Mouse (Mus musculus): Measurements from ENCODE around the gene Rplp1. TPM values are rescaled to one million over a fixed set of nuclear protein-coding genes. Genes with fewer than 3 reads are reported as not detected.

Rplp1 gene
- polyA plus RNA-seq, 1 experiment from 2014 or later, result 935 TPM

DNA sequence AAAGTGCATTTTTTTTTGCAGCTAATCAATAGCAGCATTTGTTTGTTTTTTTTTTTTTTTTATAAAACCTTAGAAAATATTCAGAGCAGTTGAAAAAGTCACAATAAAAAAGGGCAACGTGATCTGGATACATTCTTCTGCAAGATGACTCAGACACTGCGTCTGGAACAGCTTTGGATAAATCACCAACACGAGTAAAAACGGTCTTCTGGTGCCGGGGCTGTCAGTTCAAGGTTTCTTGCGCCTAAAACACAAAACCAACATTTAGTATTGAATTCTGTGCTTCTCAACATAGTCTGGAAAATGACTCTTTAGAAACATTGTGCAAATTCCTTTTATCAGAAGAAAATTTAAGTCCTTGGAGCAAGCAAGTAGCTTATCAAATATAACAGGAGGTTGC, 3.1 kb upstream of the Rplp1 start:
- WGBS, result 95% methylated on average over 6 of the region's 6 CpGs
- Histone ChIP-seq H3K27me3 (ENCODE audit: control insufficient read depth, insufficient read depth, low read length) (no peaks in the 10 kb centered on the region), H3K4me3 (replicated peaks; ENCODE audit: low read depth, low read length) (no peak overlapping the region), H3K4me2 (ENCODE audit: low read length) (no peak overlapping the region), H3K9ac (replicated peaks; ENCODE audit: low read length) (no peak overlapping the region), H3K27ac (replicated peaks; ENCODE audit: low read depth, low read length) (no peak overlapping the region), H3K36me3 (ENCODE audit: control insufficient read depth, insufficient read depth, low read length) (peaks cover 7% of the 10 kb centered on the region), H3K9me3 (ENCODE audit: control insufficient read depth, low read length) (no peaks in the 10 kb centered on the region), H3K4me1 (ENCODE audit: control insufficient read depth, insufficient read depth, low read length) (peaks cover 12% of the 10 kb centered on the region)
- no peak for ATAC-seq (ENCODE audit: low FRiP score, low TSS enrichment)
- no peak for DNase-seq

DNA sequence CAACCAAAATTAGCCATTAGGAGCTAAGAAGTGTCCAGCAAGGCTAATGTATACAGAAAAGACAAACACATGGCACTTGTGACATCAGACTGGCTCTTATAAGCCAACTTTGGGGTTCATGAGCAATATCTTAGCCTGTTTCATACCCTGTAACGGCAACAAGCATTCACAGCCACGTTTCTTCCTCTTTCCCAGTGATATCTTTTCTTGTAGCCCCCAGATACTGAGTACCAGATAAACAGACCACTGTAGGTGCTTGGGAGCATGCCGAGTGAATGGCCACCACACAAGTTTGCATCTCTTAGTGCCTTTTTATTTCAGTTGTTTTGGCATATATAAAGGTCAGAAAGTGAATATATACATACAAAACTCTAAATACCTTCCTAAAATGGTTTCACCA, 2.6 kb upstream of the Rplp1 start:
- Histone ChIP-seq H3K27ac (replicated peaks; ENCODE audit: low read depth, low read length) (no peak overlapping the region), H3K27me3 (ENCODE audit: control insufficient read depth, insufficient read depth, low read length) (no peaks in the 10 kb centered on the region), H3K9me3 (ENCODE audit: control insufficient read depth, low read length) (no peaks in the 10 kb centered on the region), H3K36me3 (ENCODE audit: control insufficient read depth, insufficient read depth, low read length) (peaks cover 11% of the 10 kb centered on the region), H3K4me2 (ENCODE audit: low read length) (no peak overlapping the region), H3K4me1 (ENCODE audit: control insufficient read depth, insufficient read depth, low read length) (peaks cover 12% of the 10 kb centered on the region), H3K4me3 (replicated peaks; ENCODE audit: low read depth, low read length) (no peak overlapping the region), H3K9ac (replicated peaks; ENCODE audit: low read length) (no peak overlapping the region)
- WGBS, result 92% methylated on average over 3 of the region's 3 CpGs
- no peak for ATAC-seq (ENCODE audit: low FRiP score, low TSS enrichment)
- no peak for DNase-seq

DNA sequence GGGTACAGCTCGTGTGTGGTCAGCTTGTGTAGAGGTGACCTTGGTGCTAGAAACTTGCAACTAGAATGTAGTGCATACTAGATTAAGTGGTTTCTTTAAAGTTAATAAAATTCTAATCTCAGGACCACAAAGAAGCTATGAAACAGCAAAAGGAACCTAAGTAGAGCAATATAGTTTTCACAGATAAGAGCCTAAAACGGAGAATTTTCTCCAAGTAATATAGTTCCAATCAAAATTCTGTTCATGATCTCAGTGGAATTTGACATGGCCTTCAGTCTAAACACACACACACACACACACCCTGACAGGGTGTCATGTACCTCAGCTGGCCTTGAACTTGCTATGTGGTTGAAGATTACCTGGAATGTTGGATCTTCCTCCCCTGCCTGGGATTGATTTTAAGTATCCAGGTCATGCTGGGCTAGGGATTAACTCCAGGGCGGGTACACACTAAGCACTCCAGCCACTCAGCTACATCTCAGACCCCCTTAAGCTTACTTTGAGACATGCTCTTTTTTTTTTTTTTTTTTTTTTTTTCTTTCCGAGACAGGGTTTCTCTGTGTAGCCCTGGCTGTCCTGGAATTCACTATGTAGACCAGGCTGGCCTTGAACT, 1.2 kb upstream of the Rplp1 start:
- peaks cover 23% of the 10 kb centered on the region for H3K36me3 ChIP-seq (ENCODE audit: control insufficient read depth, insufficient read depth, low read length)
- H3K9ac ChIP-seq (replicated peaks; ENCODE audit: low read length), result no peak overlapping the region; the same call in 1 of the 2 replicates
- WGBS, result 41% methylated on average over 4 of the region's 4 CpGs
- no peak for DNase-seq
- H3K27ac ChIP-seq (replicated peaks; ENCODE audit: low read depth, low read length), result peak overlapping the region; percentile 92; the same call in 1 of the 2 replicates
- peaks cover 12% of the 10 kb centered on the region for H3K4me1 ChIP-seq (ENCODE audit: control insufficient read depth, insufficient read depth, low read length)
- ATAC-seq (ENCODE audit: low FRiP score, low TSS enrichment), result no peak
- H3K4me2 ChIP-seq (ENCODE audit: low read length), result peak overlapping the region; percentile 82
- no peaks in the 10 kb centered on the region for H3K9me3 ChIP-seq (ENCODE audit: control insufficient read depth, low read length)
- H3K27me3 ChIP-seq (ENCODE audit: control insufficient read depth, insufficient read depth, low read length), result no peaks in the 10 kb centered on the region
- peak overlapping the region; percentile 50 for H3K4me3 ChIP-seq (replicated peaks; ENCODE audit: low read depth, low read length)

DNA sequence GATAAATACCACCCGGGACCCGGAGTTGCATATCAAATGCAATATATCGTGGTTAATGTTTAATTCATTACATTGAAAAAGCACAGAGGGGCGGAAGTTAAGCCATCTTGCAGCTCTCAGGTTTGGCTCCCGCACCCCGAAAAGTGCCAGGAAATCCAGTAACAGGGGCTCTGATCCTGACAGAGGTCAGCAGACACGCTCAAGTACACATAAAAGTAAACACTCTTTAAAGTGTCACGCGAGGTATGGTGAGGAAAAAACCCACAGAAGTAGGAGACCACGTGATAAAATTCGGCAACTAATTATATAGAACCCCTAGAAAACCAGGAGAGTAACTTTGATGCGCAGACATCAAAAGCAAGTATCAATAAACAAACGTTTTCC, 567 bp upstream of the Rplp1 start:
- H3K9ac ChIP-seq (replicated peaks; ENCODE audit: low read length), result peak overlapping the region; percentile 57
- 5% methylated on average over 13 of the region's 13 CpGs for WGBS
- peak overlapping the region; percentile 82 for H3K4me2 ChIP-seq (ENCODE audit: low read length)
- no peaks in the 10 kb centered on the region for H3K27me3 ChIP-seq (ENCODE audit: control insufficient read depth, insufficient read depth, low read length)
- H3K9me3 ChIP-seq (ENCODE audit: control insufficient read depth, low read length), result no peaks in the 10 kb centered on the region
- DNase-seq (no peak), ATAC-seq (ENCODE audit: low FRiP score, low TSS enrichment) (0 out of 2 replicates have a peak, but pooled peaks have one; percentile 8)
- peaks cover 23% of the 10 kb centered on the region for H3K36me3 ChIP-seq (ENCODE audit: control insufficient read depth, insufficient read depth, low read length)
- H3K27ac ChIP-seq (replicated peaks; ENCODE audit: low read depth, low read length), result peak overlapping the region; percentile 92
- H3K4me3 ChIP-seq (replicated peaks; ENCODE audit: low read depth, low read length), result peak overlapping the region; percentile 50
- peaks cover 12% of the 10 kb centered on the region for H3K4me1 ChIP-seq (ENCODE audit: control insufficient read depth, insufficient read depth, low read length)

DNA sequence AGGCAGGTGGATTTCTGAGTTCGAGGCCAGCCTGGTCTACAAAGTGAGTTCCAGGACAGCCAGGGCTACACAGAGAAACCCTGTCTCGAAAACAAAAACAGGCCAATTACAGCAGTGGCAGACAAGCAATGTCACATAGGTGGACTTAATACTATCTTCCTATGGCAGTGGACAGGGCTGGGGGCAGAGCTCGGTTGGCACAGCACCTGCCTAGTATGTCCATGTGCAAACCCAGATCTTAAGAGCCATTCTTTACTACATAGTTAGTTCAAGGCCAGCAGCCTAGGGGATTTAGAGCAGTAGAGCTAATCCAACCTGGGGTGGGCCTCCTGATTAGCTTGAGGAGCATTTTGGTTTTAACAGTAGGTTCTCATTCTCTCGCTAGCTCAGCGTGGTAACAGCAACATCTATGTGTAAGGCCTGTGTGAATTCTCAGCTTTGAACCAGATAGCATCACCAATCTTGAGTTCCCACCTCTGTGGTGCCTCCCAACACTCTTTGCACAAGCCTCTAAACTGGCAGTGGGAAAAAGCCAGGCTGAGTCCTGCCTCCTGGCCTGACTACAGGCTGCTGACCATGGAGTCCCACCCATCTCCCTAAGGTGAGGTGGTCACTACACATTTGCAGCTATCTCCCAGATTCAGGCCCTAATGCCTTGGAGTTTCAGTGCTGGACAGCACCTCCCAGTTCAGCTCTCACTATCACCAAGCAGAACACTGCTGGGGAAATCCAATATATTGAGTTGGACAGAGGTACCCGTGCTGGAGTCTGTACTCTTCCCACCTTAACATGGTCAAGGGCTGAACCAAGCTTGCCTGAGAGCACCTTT, 2.8 kb downstream of the Rplp1 start:
- Histone ChIP-seq H3K9me3 (ENCODE audit: control insufficient read depth, low read length) (no peaks in the 10 kb centered on the region), H3K36me3 (ENCODE audit: control insufficient read depth, insufficient read depth, low read length) (peaks cover 23% of the 10 kb centered on the region), H3K27ac (replicated peaks; ENCODE audit: low read depth, low read length) (no peak overlapping the region), H3K4me3 (replicated peaks; ENCODE audit: low read depth, low read length) (no peak overlapping the region), H3K4me2 (ENCODE audit: low read length) (no peak overlapping the region), H3K4me1 (ENCODE audit: control insufficient read depth, insufficient read depth, low read length) (peaks cover 12% of the 10 kb centered on the region), H3K27me3 (ENCODE audit: control insufficient read depth, insufficient read depth, low read length) (no peaks in the 10 kb centered on the region), H3K9ac (replicated peaks; ENCODE audit: low read length) (no peak overlapping the region)
- WGBS, result 64% methylated on average over 6 of the region's 6 CpGs
- DNase-seq (no peak), ATAC-seq (ENCODE audit: low FRiP score, low TSS enrichment) (no peak)

DNA sequence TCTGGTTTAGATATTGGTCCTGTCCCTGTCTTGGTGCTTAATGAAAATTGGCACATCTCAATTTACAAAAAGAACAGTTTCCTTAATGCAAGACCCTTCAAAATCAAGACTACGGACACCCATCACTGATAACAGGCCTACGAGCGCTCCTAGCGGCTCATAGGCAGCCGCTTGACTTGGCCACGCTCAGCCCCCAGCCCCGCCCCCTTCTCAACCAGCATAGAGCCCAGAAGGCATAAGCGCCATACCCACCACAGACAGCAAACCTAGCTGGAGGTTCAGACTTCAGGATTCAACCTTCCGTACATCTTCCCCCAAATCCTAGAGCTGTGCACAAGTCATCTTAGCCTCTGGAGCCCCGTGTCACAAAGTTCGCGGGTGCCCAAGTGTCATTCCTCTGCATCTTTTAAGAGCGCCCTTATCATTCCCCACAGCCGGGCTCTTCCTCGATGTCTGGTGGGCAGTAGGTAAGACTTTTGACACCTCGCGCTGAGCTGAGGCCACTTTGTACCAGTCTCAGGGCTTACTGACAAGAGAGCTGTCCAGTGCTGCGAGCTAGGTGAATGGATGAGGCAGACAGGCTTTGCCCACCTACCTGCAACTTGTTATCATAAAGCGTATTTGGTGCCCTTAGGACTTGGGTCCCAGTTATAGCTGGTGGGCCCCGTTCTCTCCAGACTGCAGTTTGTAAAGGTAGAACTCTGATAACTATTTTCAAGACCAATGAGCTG, 3.7 kb downstream of the Rplp1 start:
- H3K9ac ChIP-seq (replicated peaks; ENCODE audit: low read length), result no peak overlapping the region
- no peak overlapping the region for H3K27ac ChIP-seq (replicated peaks; ENCODE audit: low read depth, low read length)
- H3K27me3 ChIP-seq (ENCODE audit: control insufficient read depth, insufficient read depth, low read length), result no peaks in the 10 kb centered on the region
- H3K4me1 ChIP-seq (ENCODE audit: control insufficient read depth, insufficient read depth, low read length), result peaks cover 12% of the 10 kb centered on the region
- H3K4me2 ChIP-seq (ENCODE audit: low read length), result no peak overlapping the region
- H3K4me3 ChIP-seq (replicated peaks; ENCODE audit: low read depth, low read length), result no peak overlapping the region
- ATAC-seq (ENCODE audit: low FRiP score, low TSS enrichment) (no peak), DNase-seq (peak; percentile 54)
- peaks cover 23% of the 10 kb centered on the region for H3K36me3 ChIP-seq (ENCODE audit: control insufficient read depth, insufficient read depth, low read length)
- no peaks in the 10 kb centered on the region for H3K9me3 ChIP-seq (ENCODE audit: control insufficient read depth, low read length)
- WGBS, result 43% methylated on average over 20 of the region's 20 CpGs

DNA sequence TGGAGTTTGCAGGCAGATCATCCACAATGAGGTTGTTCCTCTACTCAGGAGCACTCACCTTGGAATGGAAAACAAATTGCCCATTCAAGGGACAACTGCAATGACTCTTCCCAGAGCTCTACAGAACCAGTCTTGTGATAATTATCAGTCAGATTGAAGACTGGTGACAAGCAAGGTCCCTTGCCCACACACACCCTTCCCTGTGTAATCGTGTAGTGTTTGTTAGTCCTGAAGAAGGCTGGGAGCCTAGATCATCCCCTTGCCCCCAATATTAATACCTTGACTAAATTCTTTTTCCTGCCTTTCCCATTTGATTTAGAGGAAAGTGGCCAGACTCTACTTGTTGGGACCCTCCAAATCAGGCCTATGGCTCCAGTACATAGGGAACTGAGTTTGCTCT, 4.7 kb downstream of the Rplp1 start:
- no peak overlapping the region for H3K4me2 ChIP-seq (ENCODE audit: low read length)
- DNase-seq (no peak), ATAC-seq (ENCODE audit: low FRiP score, low TSS enrichment) (no peak)
- H3K36me3 ChIP-seq (ENCODE audit: control insufficient read depth, insufficient read depth, low read length), result peaks cover 23% of the 10 kb centered on the region
- H3K9ac ChIP-seq (replicated peaks; ENCODE audit: low read length), result no peak overlapping the region
- no peaks in the 10 kb centered on the region for H3K27me3 ChIP-seq (ENCODE audit: control insufficient read depth, insufficient read depth, low read length)
- no peaks in the 10 kb centered on the region for H3K9me3 ChIP-seq (ENCODE audit: control insufficient read depth, low read length)
- WGBS, result 94% methylated on average over 1 of the region's 1 CpGs
- H3K4me3 ChIP-seq (replicated peaks; ENCODE audit: low read depth, low read length), result no peak overlapping the region
- H3K27ac ChIP-seq (replicated peaks; ENCODE audit: low read depth, low read length), result no peak overlapping the region
- H3K4me1 ChIP-seq (ENCODE audit: control insufficient read depth, insufficient read depth, low read length), result peaks cover 6% of the 10 kb centered on the region

DNA sequence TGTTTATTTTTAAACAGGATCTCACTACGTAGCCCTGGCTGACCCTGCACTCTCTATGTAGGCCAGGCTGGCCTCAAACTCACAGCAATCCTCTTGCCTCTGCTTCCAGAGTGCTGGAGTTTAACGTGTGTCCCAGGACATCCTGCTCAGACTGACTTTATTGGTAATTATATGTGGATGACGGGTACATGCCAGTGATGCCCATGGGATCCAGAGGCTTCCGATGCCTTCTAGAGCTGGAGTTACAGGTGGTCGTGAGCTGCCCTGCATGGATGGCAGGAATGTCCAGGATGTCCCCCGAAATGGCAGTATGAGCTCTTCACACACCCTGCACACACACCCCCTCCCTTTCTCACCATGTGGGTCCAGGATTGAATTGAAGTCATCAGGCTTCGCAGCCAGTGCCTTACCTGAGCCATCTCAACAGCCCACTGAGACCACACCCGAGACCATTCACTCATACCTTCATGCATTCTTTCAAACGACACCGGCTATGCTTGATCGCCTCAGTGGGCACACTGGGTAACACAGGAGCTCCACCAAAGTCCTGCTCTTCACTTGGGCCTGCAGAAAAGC, 5.4 kb downstream of the Rplp1 start:
- no peaks in the 10 kb centered on the region for H3K27me3 ChIP-seq (ENCODE audit: control insufficient read depth, insufficient read depth, low read length)
- no peak overlapping the region for H3K4me3 ChIP-seq (replicated peaks; ENCODE audit: low read depth, low read length)
- no peak for ATAC-seq (ENCODE audit: low FRiP score, low TSS enrichment)
- no peak overlapping the region for H3K27ac ChIP-seq (replicated peaks; ENCODE audit: low read depth, low read length)
- DNase-seq, result no peak
- no peak overlapping the region for H3K4me2 ChIP-seq (ENCODE audit: low read length)
- no peak overlapping the region for H3K9ac ChIP-seq (replicated peaks; ENCODE audit: low read length)
- no peaks in the 10 kb centered on the region for H3K9me3 ChIP-seq (ENCODE audit: control insufficient read depth, low read length)
- WGBS, result 87% methylated on average over 11 of the region's 11 CpGs
- H3K4me1 ChIP-seq (ENCODE audit: control insufficient read depth, insufficient read depth, low read length), result peaks cover 6% of the 10 kb centered on the region
- peaks cover 23% of the 10 kb centered on the region for H3K36me3 ChIP-seq (ENCODE audit: control insufficient read depth, insufficient read depth, low read length)
